Mouse (Mus musculus) left cerebral cortex, adult 6 months (tissue): Measurements from ENCODE around the gene 2310034G01Rik. TPM values are rescaled to one million over a fixed set of nuclear protein-coding genes. Genes with fewer than 3 reads are reported as not detected.

Source experiments
- long read RNA-seq, 2 experiments: library from polyadenylated mRNA; unstranded; transcript quantifications; one replicate each; pipeline ENCODE4 v2.0.0; 2019 to 2020
- polyA plus RNA-seq: library from polyadenylated mRNA; unstranded; fragments of <200 nt; fragmentation: Nextera tagmentation; gene quantifications from 2 replicates; pipeline ENCODE4 v1.2.3, GENCODE M21; 2021

2310034G01Rik gene
- 1.3 and 1.8 TPM in 2 replicates for polyA plus RNA-seq
- long read RNA-seq, experiment 1, partial matches to known transcripts, result 0 of 1 reads
- long read RNA-seq, experiment 1, other reads (novel, unspliced or antisense), result 1 of 1 reads
- long read RNA-seq, experiment 2, partial matches to known transcripts, result 0 of 4 reads
- long read RNA-seq, experiment 2, other reads (novel, unspliced or antisense), result 4 of 4 reads

GRCm38 (mm10) chr19:46350168-46350932 is at the start of gene 2310034G01Rik:
TSS of gene 2310034G01Rik (minus strand) at chr19:46350302.

GRCm38 (mm10) chr19:46396686-46397435 is 46.8 kb upstream of the 2310034G01Rik start, which contains the start of gene Sufu:
TSS of gene Sufu (plus strand) at chr19:46396896.

GRCm38 (mm10) chr19:46395109-46396009 is 45.3 kb upstream of the 2310034G01Rik start, which contains the start of gene Actr1a:
TSS of gene Actr1a (minus strand) at chr19:46395748.

GRCm38 (mm10) chr19:46338331-46338936 is 11.7 kb downstream of the 2310034G01Rik start, which contains the start of gene Cuedc2:
TSS of gene Cuedc2 (minus strand) at chr19:46338702.

GRCm38 (mm10) chr19:46328081-46329030 is 21.7 kb downstream of the 2310034G01Rik start, which contains the start of gene Fbxl15:
TSS of gene Fbxl15 (plus strand) at chr19:46328184.

GRCm38 (mm10) chr19:46326756-46327305 is 23.3 kb downstream of the 2310034G01Rik start, which contains the start of gene Psd:
TSS of gene Psd (minus strand) at chr19:46327156.

DNA sequence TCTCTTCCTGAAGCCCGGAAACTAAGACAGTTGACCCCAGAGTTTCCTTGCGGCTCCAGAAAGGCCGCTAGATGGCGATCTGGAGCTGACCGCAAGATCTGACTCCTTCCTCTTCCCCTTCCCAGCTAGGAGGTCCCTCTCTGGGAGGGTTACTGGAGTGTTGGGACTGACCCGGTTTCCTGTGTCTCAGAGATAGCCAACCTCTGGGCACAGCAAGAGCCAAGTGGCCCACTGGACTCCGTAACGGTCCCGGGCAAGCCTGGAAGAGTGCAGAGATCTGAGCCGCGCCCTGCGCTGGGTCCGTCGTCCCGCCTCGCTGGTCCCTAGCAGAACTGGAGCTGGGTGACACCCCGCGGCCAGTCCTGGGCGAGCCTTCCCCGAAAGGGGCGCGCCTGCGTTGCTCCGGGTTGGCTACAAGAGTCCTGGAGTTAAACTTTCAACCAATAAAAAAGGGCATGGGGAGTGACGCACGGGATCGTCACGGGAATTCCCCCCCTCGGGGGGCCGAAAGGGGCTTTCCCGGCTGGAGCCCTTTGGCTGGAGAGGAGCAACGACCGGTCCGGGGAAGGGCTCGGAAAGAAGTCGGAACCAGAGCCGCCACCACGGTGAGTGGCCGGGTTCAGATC is 45.8 kb downstream of the 2310034G01Rik start, which contains the start of gene Nfkb2:
Gene Nfkb2 (plus strand): TSS at position 105 of the 626 bp plus-strand sequence.

Other genes starting within 250 kb of the 2310034G01Rik start
- gene Elovl3, start 218.4 kb downstream of the 2310034G01Rik start, polyA plus RNA-seq, result not detected in 2 replicates
- gene Pitx3, start 202.0 kb downstream of the 2310034G01Rik start, polyA plus RNA-seq, result 0.08 and 0.34 TPM in 2 replicates
- gene Gbf1, start 197.8 kb downstream of the 2310034G01Rik start, polyA plus RNA-seq, result 25.6 and 31.8 TPM in 2 replicates
- gene Nfkb2, start 46.0 kb downstream of the 2310034G01Rik start, polyA plus RNA-seq, result 1.7 and 1.9 TPM in 2 replicates
- 116 and 130 TPM in 2 replicates for gene Psd, start 23.1 kb downstream of the 2310034G01Rik start, polyA plus RNA-seq
- 56.1 and 72.4 TPM in 2 replicates for gene Fbxl15, start 22.1 kb downstream of the 2310034G01Rik start, polyA plus RNA-seq
- 363 and 389 TPM in 2 replicates for gene Cuedc2, start 11.6 kb downstream of the 2310034G01Rik start, polyA plus RNA-seq
- 20.1 and 30.8 TPM in 2 replicates for gene Mfsd13a, start 9.2 kb downstream of the 2310034G01Rik start, polyA plus RNA-seq
- 72.4 and 105 TPM in 2 replicates for gene Actr1a, start 45.4 kb upstream of the 2310034G01Rik start, polyA plus RNA-seq
- gene Sufu, start 46.6 kb upstream of the 2310034G01Rik start, polyA plus RNA-seq, result 6.0 and 8.2 TPM in 2 replicates
- gene Trim8, start 151.4 kb upstream of the 2310034G01Rik start, polyA plus RNA-seq, result 10.4 and 50.6 TPM in 2 replicates
- 217 and 306 TPM in 2 replicates for gene Arl3, start 222.9 kb upstream of the 2310034G01Rik start, polyA plus RNA-seq
- gene Sfxn2, start 223.1 kb upstream of the 2310034G01Rik start, polyA plus RNA-seq, result 0.97 and 1.7 TPM in 2 replicates
- 4.0 and 4.5 TPM in 2 replicates for gene Wbp1l, start 248.8 kb upstream of the 2310034G01Rik start, polyA plus RNA-seq